29 mouse cellular contexts compared by ENCODE assay signal in genomic region chr7:109674944-109675628, GRCm38 (mm10). TPM values are rescaled to one million over a fixed set of nuclear protein-coding genes. Genes with fewer than 3 reads are reported as not detected.
A peak's percentile ranks its signal among the peaks of the same experiment; 100 is the strongest.
DNase-seq lines count a peak whose midpoint lies in the region; ATAC-seq and TF ChIP-seq lines count a peak whose summit lies in the region.
"Had no signal": no experiment of that assay in that cellular context is flagged by ENCODE, and none has a peak within 500 bp of the region (broad histone marks: within the 10 kb centered on the region; RNA-seq: fewer than 3 reads in every experiment).

No protein-coding gene starts in this region.

- TF ChIP-seq CTCF in lung, embryonic 14.5 days (IDR thresholded peaks at IDR 0.05; ENCODE audit: low read depth), result no peak
- TF ChIP-seq CTCF in intestine, postnatal 0 days (IDR thresholded peaks at IDR 0.05; ENCODE audit: low read depth), result no peak

- peak overlapping the region; percentile 77 for H3K27ac ChIP-seq in lung, embryonic 14.5 days (ENCODE audit: low read depth)
- H3K27ac ChIP-seq in intestine, postnatal 0 days (ENCODE audit: low read depth, low read length), result 0 out of 2 replicates have a peak overlapping the region, but pooled peaks have one; percentile 15
- H3K27ac ChIP-seq: forebrain, embryonic 13.5 days; hindbrain, embryonic 10.5 days; limb, embryonic 12.5 days; liver, embryonic 12.5 days; macrophage had no signal

- WGBS in lung, embryonic 14.5 days, result 39% methylated on average over 4 of the region's 4 CpGs
- WGBS in intestine, postnatal 0 days, result 54% methylated on average over 4 of the region's 4 CpGs

- H3K9ac ChIP-seq in lung, embryonic 14.5 days, result no peak overlapping the region
- H3K9ac ChIP-seq in intestine, postnatal 0 days (ENCODE audit: low read depth, low read length), result no peak overlapping the region
- H3K9ac ChIP-seq: forebrain, embryonic 13.5 days; limb, embryonic 12.5 days; liver, embryonic 12.5 days had no signal

- no peaks in the 10 kb centered on the region for H3K27me3 ChIP-seq in lung, embryonic 14.5 days (ENCODE audit: insufficient read depth, low read length)
- H3K27me3 ChIP-seq in intestine, postnatal 0 days (replicated peaks; ENCODE audit: control insufficient read depth, insufficient read depth, low read length), result no peaks in the 10 kb centered on the region
- H3K27me3 ChIP-seq: limb, embryonic 12.5 days; liver, embryonic 12.5 days had no signal

- intact Hi-C loops in gastrocnemius, postnatal 36 days (cut with DNase I), result no loop called here

- H3K9me3 ChIP-seq in lung, embryonic 14.5 days (ENCODE audit: low read depth, low read length), result no peaks in the 10 kb centered on the region
- no peaks in the 10 kb centered on the region for H3K9me3 ChIP-seq in intestine, postnatal 0 days (ENCODE audit: control insufficient read depth)
- H3K9me3 ChIP-seq: forebrain, embryonic 13.5 days; hindbrain, embryonic 10.5 days; limb, embryonic 12.5 days; liver, embryonic 12.5 days had no signal

- no peak overlapping the region for H3K4me2 ChIP-seq in lung, embryonic 14.5 days
- H3K4me2 ChIP-seq in intestine, postnatal 0 days (replicated peaks; ENCODE audit: low read depth), result no peak overlapping the region
- H3K4me2 ChIP-seq: forebrain, embryonic 13.5 days; limb, embryonic 12.5 days; liver, embryonic 12.5 days had no signal

- no peak for ATAC-seq in lung, embryonic 14.5 days (ENCODE audit: insufficient read depth)
- ATAC-seq in intestine, postnatal 0 days, result no peak
- ATAC-seq: forebrain, embryonic 13.5 days; liver, embryonic 12.5 days had no signal

- peaks cover 16% of the 10 kb centered on the region for H3K4me1 ChIP-seq in lung, embryonic 14.5 days (ENCODE audit: insufficient read depth)
- H3K4me1 ChIP-seq in intestine, postnatal 0 days (replicated peaks; ENCODE audit: control insufficient read depth, insufficient read depth, low read length), result no peaks in the 10 kb centered on the region

- no peak overlapping the region for H3K4me3 ChIP-seq in lung, embryonic 14.5 days (ENCODE audit: low read depth, low read length)
- H3K4me3 ChIP-seq in intestine, postnatal 0 days (ENCODE audit: low read depth, low read length), result no peak overlapping the region
- H3K4me3 ChIP-seq: forebrain, embryonic 13.5 days; hindbrain, embryonic 10.5 days; limb, embryonic 12.5 days; liver, embryonic 12.5 days had no signal

- DNase-seq in lung, embryonic 14.5 days, result peak; percentile 67
- DNase-seq in lung, postnatal 4 days, result no peak
- peak; percentile 57 for DNase-seq in A20 (ENCODE audit: low read depth, low spot score)
- DNase-seq in brain, adult 2 months (ENCODE audit: low read depth, low spot score), result peak; percentile 31
- no peak for DNase-seq in thymus, postnatal 14 days
- DNase-seq in layer of hippocampus, adult 18-20 months (ENCODE audit: low spot score in 2 of 2), result no peak
- no peak for DNase-seq in gastrocnemius, postnatal 36 days
- DNase-seq: adrenal gland, postnatal 14 days; cerebellum, adult 9-10 months; kidney, adult 9 months; kidney, postnatal 14 days; layer of hippocampus, postnatal 36 days; right cerebral cortex, adult 18-20 months; right cerebral cortex, postnatal 4 days had no signal

- no peaks in the 10 kb centered on the region for H3K36me3 ChIP-seq in lung, embryonic 14.5 days (ENCODE audit: insufficient read depth)
- no peaks in the 10 kb centered on the region for H3K36me3 ChIP-seq in intestine, postnatal 0 days (ENCODE audit: control insufficient read depth, insufficient read depth)
- H3K36me3 ChIP-seq: hindbrain, embryonic 10.5 days; limb, embryonic 12.5 days; liver, embryonic 12.5 days had no signal

RNA-seq across cellular contexts. Expression of gene St5, which starts 28.3 kb away (rescaled TPM):
- polyA plus RNA-seq in lung, embryonic 14.5 days (2014; fragmentation: Nextera tagmentation; extraction: Ambion mirVana), result 67.4 and 68.6 TPM in 2 replicates
- 46.7 and 49.7 TPM in 2 replicates for polyA plus RNA-seq in intestine, postnatal 0 days (2015; fragmentation: Nextera tagmentation; extraction: Ambion mirVana)
- total RNA-seq in layer of hippocampus, adult 18-20 months (2021), result 10 to 100 TPM; 43.5 to 47.8 TPM
- total RNA-seq in gastrocnemius, postnatal 36 days (2021), result 1 to 10 TPM; 6.7 to 6.9 TPM

RNA-seq across cellular contexts. Expression of gene Akip1, which starts 28.4 kb away (rescaled TPM):
- 32.4 and 33.7 TPM in 2 replicates for polyA plus RNA-seq in lung, embryonic 14.5 days (2014; fragmentation: Nextera tagmentation; extraction: Ambion mirVana)
- 29.8 and 30.1 TPM in 2 replicates for polyA plus RNA-seq in intestine, postnatal 0 days (2015; fragmentation: Nextera tagmentation; extraction: Ambion mirVana)
- total RNA-seq in layer of hippocampus, adult 18-20 months (2021), result 1 to 10 TPM; 5.1 to 6.5 TPM
- total RNA-seq in gastrocnemius, postnatal 36 days (2021), result 10 to 100 TPM in 1 of 2 experiments, 1 to 10 TPM in 1; 9.0 to 15.9 TPM

RNA-seq across cellular contexts. Expression of gene BC051019, which starts 48.6 kb away (rescaled TPM):
- 0.38 TPM in 1 of 2 replicates, not detected in the other for polyA plus RNA-seq in lung, embryonic 14.5 days (2014; fragmentation: Nextera tagmentation; extraction: Ambion mirVana)
- not detected in 2 replicates for polyA plus RNA-seq in intestine, postnatal 0 days (2015; fragmentation: Nextera tagmentation; extraction: Ambion mirVana)
- total RNA-seq in layer of hippocampus, adult 18-20 months (2021), result under 1 TPM; 0.15 to 0.20 TPM
- total RNA-seq in gastrocnemius, postnatal 36 days (2021), result not detected
- total RNA-seq: adrenal gland, postnatal 14 days; gastrocnemius, adult 18-20 months; gastrocnemius, postnatal 4 days; heart, adult 8-10 months; layer of hippocampus, postnatal 36 days; left cerebral cortex, postnatal 14 days had no signal
- polyA plus RNA-seq: embryonic facial prominence, embryonic 11.5 days; heart, postnatal 0 days; macrophage; neural tube, embryonic 14.5 days had no signal

RNA-seq across cellular contexts. Expression of gene Ascl3, which starts 56.4 kb away (rescaled TPM):
- polyA plus RNA-seq in lung, embryonic 14.5 days (2014; fragmentation: Nextera tagmentation; extraction: Ambion mirVana), result 0.38 TPM in 1 of 2 replicates, not detected in the other
- 0.52 and 0.98 TPM in 2 replicates for polyA plus RNA-seq in intestine, postnatal 0 days (2015; fragmentation: Nextera tagmentation; extraction: Ambion mirVana)
- total RNA-seq in layer of hippocampus, adult 18-20 months (2021), result not detected
- total RNA-seq in gastrocnemius, postnatal 36 days (2021), result not detected
- total RNA-seq: adrenal gland, postnatal 14 days; gastrocnemius, adult 18-20 months; gastrocnemius, postnatal 4 days; heart, adult 8-10 months; layer of hippocampus, adult 8-10 months; layer of hippocampus, postnatal 36 days; left cerebral cortex, postnatal 14 days; midbrain, postnatal 0 days had no signal
- polyA plus RNA-seq: embryonic facial prominence, embryonic 11.5 days; forebrain, embryonic 13.5 days; heart, postnatal 0 days; limb, embryonic 12.5 days; liver, embryonic 12.5 days; macrophage had no signal

Comparison
In these comparisons a context has a peak if more than half of its experiments do, and no peak if none do; other contexts are left out.
1. DNase-seq: peak in lung, embryonic 14.5 days (single experiment), A20 (single experiment) and brain, adult 2 months (single experiment); none in lung, postnatal 4 days (0 of 2), thymus, postnatal 14 days (single experiment), layer of hippocampus, adult 18-20 months (0 of 2) and gastrocnemius, postnatal 36 days (0 of 2).
2. RNA of gene St5, which starts 28.3 kb away (total RNA-seq): 43.5 to 47.8 TPM in layer of hippocampus, adult 18-20 months; 6.7 to 6.9 TPM in gastrocnemius, postnatal 36 days; every median in the first group is over 4 times any median in the second.